Mouse (Mus musculus) heart, adult 2 months (tissue): ENCODE measurements around the gene Hepacam.

ENCODE experiments used
- CTCF ChIP-seq: fragments of 200-600 bp; IDR thresholded peaks from 2 replicates; pipeline ENCODE4 v1.8.1; 2022; ENCODE audit warnings: antibody characterized with exemption, mild to moderate bottlenecking, moderate library complexity
- EP300 ChIP-seq: fragments of 200-500 bp; IDR thresholded peaks from 2 replicates; pipeline ENCODE4 v1.6.1; 2011; ENCODE audit warnings: low read depth, low read length, control low read depth; ENCODE audit not compliant: insufficient read depth
- POLR2A ChIP-seq: fragments of 200-500 bp; IDR thresholded peaks from 2 replicates; pipeline ENCODE4 v1.6.1; 2011; ENCODE audit warnings: mild to moderate bottlenecking, low read depth, low read length, control low read depth; ENCODE audit not compliant: insufficient read depth

DNA sequence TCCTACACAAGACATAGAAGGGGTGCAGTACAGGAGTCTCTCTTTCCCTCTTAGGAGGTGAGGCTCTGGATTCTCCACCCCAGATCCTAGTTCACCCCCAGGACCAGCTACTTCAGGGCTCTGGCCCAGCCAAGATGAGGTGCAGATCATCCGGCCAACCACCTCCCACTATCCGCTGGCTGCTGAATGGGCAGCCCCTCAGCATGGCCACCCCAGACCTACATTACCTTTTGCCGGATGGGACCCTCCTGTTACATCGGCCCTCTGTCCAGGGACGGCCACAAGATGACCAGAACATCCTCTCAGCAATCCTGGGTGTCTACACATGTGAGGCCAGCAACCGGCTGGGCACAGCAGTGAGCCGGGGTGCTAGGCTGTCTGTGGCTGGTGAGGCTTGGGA lies 35.4 kb downstream of the Hepacam start:
- no peak for TF ChIP-seq CTCF
- TF ChIP-seq POLR2A: no peak
- TF ChIP-seq EP300: no peak
